Mouse (Mus musculus) hematopoietic stem cell, adult 5-6 weeks (primary cell): ENCODE measurements around the gene Tgif1. TPM values are rescaled to one million over a fixed set of nuclear protein-coding genes. Genes with fewer than 3 reads are reported as not detected.

Experiments
- ATAC-seq, 2 experiments: fragments of 125-278 bp in 1 of 2; replicated peaks in 1 of 2; 2 replicates each; pipeline ENCODE4 v1.8.0; 2016 to 2017; ENCODE audit warnings: inconsistent platforms in 2 of 2, mild to moderate bottlenecking in 2 of 2, moderate number of reproducible peaks in 2 of 2, low read depth in 1 of 2, moderate TSS enrichment in 1 of 2; ENCODE audit not compliant: low FRiP score in 2 of 2, poor library complexity in 2 of 2, severe bottlenecking in 2 of 2, insufficient read depth in 1 of 2, low TSS enrichment in 1 of 2
- total RNA-seq: library from RNA; stranded (forward); fragments of 172-1452, 232-1000 nt; gene quantifications from 2 replicates; pipeline ENCODE4 v1.2.3, GENCODE M21; 2017

Tgif1 gene
- total RNA-seq, 1 experiment from 2014 or later, result 84.6 TPM

- ATAC-seq, result no peak
Measured at GRCm38 (mm10) chr17:70871676-70872075, 18.3 kb upstream of the Tgif1 start.

GRCm38 (mm10) chr17:70870581-70870980 lies 17.2 kb upstream of the Tgif1 start:
- no peak for ATAC-seq

- ATAC-seq, result no peak
Measured at GRCm38 (mm10) chr17:70868577-70869229, 15.4 kb upstream of the Tgif1 start.

GRCm38 (mm10) chr17:70866538-70867114 lies 13.3 kb upstream of the Tgif1 start:
- ATAC-seq, result no peak

GRCm38 (mm10) chr17:70866029-70866428 lies 12.7 kb upstream of the Tgif1 start:
- ATAC-seq, result no peak

GRCm38 (mm10) chr17:70865060-70865604 lies 11.8 kb upstream of the Tgif1 start:
- ATAC-seq, result no peak

GRCm38 (mm10) chr17:70864645-70865044 lies 11.3 kb upstream of the Tgif1 start:
- ATAC-seq, result no peak

GRCm38 (mm10) chr17:70864117-70864516 lies 10.8 kb upstream of the Tgif1 start:
- no peak for ATAC-seq

- ATAC-seq, result no peak
Measured at GRCm38 (mm10) chr17:70858814-70859213, 5.5 kb upstream of the Tgif1 start.

- ATAC-seq, result no peak
Measured at GRCm38 (mm10) chr17:70856871-70857415, 3.6 kb upstream of the Tgif1 start.

GRCm38 (mm10) chr17:70854021-70854420 lies 675 bp upstream of the Tgif1 start:
- no peak for ATAC-seq

- peak; percentile 10 to 45 for ATAC-seq
Measured at GRCm38 (mm10) chr17:70852686-70853386, 510 bp downstream of the Tgif1 start.

- ATAC-seq, result peak; percentile 12 to 19
Measured at GRCm38 (mm10) chr17:70852011-70852685, 1.2 kb downstream of the Tgif1 start.

GRCm38 (mm10) chr17:70850996-70851991 lies 2.1 kb downstream of the Tgif1 start:
- peak; percentile 5 to 23 for ATAC-seq

GRCm38 (mm10) chr17:70850233-70850995 lies 2.9 kb downstream of the Tgif1 start:
- no peak for ATAC-seq
